Mouse (Mus musculus): ENCODE measurements around the gene Acvr2b. TPM values are rescaled to one million over a fixed set of nuclear protein-coding genes. Genes with fewer than 3 reads are reported as not detected.

Gene Acvr2b
- polyA plus RNA-seq, 1 experiment from 2014 or later, result 13.2 TPM

DNA sequence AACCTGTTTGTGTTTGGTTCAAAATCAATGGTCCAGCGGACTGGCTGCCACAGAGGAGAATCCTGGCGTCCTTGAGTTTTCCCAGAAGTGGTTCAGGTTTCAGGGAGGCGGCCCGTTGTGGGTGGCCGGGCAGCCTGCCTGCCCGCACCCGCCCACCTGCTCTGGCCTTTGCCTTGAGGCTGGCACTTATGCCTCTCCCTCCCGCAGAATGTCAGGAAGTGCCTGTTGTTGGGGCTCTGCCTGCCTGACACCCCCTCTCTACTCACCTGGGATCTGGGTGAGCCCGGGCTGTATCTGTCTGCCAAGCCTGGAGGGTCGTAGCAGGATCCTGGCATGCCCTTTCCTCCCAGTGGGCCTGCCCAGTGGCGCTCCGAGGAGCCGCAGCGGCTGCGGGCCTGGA lies 6.0 kb downstream of the Acvr2b start:
- Histone ChIP-seq H3K27me3 (replicated peaks) (no peaks in the 10 kb centered on the region), H3K36me3 (peaks cover 19% of the 10 kb centered on the region), H3K9ac (no peak overlapping the region), H3K9me3 (peaks cover 17% of the 10 kb centered on the region), H3K27ac (replicated peaks) (no peak overlapping the region), H3K4me2 (no peak overlapping the region), H3K4me1 (peaks cover 50% of the 10 kb centered on the region), H3K4me3 (no peak overlapping the region)
- no peak for ATAC-seq (ENCODE audit: extremely low read depth, insufficient number of reproducible peaks, low FRiP score, low TSS enrichment)
- WGBS, result 69% methylated on average over 15 of the region's 15 CpGs

DNA sequence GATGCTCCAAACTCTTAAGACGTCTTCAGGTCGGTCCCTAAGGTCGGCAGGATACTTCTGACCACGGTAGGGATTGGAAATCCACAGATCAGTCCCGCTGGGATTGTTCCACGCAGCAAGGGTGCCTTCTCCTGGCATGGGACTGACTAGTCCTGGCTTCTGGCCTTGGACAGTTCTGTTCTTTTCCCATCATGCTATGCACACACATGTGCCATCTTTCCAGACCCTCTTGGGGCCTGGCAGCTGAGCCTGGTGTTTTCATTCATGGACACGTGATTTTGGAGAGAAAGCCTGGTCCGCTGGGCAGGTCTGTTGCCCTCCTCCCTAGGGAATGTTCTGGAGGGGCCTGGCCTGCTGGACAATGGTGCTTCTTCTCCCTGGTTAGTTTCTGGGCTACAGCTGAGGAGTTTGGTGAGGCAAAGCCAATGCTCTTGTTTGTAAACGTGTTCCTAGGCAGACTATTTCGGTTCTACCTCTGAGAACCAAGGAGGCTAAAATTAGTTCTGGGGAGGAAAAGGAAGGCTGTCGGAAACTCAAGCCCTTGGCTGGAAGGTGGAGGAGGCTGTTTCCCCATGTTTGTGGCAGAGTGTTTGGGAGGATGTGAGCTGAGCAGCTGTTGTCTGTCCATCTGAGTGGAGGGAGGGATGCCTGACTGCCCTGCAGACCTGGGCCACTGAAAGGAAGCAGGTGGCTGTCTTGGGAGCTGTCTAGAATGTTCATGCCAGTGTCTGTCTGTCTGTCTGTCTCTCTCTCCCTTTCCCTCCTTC lies 7.2 kb downstream of the Acvr2b start:
- peak overlapping the region; percentile 58 for H3K27ac ChIP-seq (replicated peaks)
- 52% methylated on average over 11 of the region's 11 CpGs for WGBS

DNA sequence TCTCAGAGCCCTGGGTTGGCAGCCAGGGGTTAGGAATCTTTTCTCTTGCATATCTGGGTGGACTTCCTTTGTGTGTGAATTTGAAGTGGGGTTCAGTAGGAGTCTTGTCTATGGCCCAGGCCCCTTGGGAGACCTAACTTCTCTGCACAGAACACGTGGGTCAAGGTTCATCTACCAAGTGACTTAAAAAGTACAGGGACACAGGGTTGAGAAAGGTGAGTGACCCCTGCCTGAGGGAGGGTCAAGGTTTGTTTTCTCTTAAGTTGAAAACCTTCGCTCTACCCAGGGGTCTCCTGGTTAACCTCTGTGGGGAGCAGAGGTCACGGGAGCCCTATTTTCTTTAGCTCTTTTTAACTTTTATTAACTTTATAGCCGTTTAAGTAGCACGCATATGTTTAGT lies 7.9 kb downstream of the Acvr2b start:
- 82% methylated on average over 5 of the region's 5 CpGs for WGBS
- no peak for ATAC-seq (ENCODE audit: extremely low read depth, insufficient number of reproducible peaks, low FRiP score, low TSS enrichment)
- no peak overlapping the region for H3K9ac ChIP-seq
- no peak overlapping the region for H3K4me2 ChIP-seq
- H3K4me1 ChIP-seq, result peaks cover 33% of the 10 kb centered on the region
- H3K4me3 ChIP-seq, result no peak overlapping the region
- peaks cover 25% of the 10 kb centered on the region for H3K9me3 ChIP-seq
- H3K36me3 ChIP-seq, result peaks cover 25% of the 10 kb centered on the region
- H3K27me3 ChIP-seq (replicated peaks), result no peaks in the 10 kb centered on the region
- peak overlapping the region; percentile 58 for H3K27ac ChIP-seq (replicated peaks)

More for the DNA sequence above, 7.2 kb downstream of the Acvr2b start:
- H3K9ac ChIP-seq, result peak overlapping the region; percentile 70
- peaks cover 25% of the 10 kb centered on the region for H3K9me3 ChIP-seq
- H3K4me2 ChIP-seq, result no peak overlapping the region; the same call in 1 of the 2 replicates
- no peak overlapping the region for H3K4me3 ChIP-seq
- peaks cover 25% of the 10 kb centered on the region for H3K36me3 ChIP-seq
- H3K4me1 ChIP-seq, result peaks cover 39% of the 10 kb centered on the region
- H3K27me3 ChIP-seq (replicated peaks), result no peaks in the 10 kb centered on the region
- no peak for ATAC-seq (ENCODE audit: extremely low read depth, insufficient number of reproducible peaks, low FRiP score, low TSS enrichment)

DNA sequence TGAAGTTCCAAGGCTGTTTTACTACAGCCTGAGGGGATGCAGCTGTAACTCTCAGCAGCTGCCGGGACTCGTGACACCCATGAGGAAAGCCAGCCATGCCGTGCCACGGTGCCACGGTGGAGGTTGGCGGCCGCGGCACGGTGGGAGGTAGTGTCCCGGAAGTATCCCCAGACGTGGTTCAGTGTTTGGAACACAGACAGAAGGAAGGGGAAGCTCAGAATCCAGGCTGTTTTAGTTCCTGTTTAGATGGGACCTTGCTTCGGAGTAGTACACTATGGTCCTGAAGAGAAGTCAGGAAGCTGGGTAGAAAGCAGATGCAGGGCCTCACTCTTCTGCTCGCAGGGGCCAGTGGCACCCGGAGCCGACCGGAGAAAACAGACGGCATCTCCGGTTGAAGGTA lies 16.1 kb downstream of the Acvr2b start:
- 59% methylated on average over 18 of the region's 18 CpGs for WGBS
- no peak for ATAC-seq (ENCODE audit: extremely low read depth, insufficient number of reproducible peaks, low FRiP score, low TSS enrichment)

DNA sequence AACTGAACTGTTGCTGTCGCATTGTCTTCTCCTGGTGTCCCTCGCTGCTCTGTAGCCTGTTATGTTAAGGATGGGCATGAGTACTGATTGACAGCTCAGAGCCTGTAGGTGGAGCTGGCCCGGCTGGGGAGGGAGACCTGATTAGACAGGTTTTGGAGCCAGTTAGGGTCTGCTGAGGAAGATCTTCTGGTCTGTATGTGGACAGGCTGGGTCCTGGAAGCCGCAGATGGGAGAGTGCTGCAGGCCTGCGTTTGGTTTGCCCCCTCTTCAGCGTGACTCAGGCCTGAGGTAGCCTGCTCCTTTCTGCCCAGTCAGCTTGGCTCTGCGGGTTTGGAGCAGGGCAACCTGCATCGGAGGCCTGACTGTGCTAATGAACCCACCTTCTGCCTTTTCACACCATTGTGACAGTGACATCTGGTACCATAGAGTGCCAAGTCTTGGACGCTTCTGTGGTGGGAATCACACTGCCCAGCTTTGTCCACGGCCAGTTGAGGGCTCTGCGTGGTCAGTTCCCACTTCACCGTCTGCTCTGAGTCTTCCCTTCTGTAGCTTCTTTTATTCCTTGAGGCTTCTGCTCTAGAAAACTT lies 18.0 kb downstream of the Acvr2b start:
- H3K27me3 ChIP-seq (replicated peaks), result no peaks in the 10 kb centered on the region
- H3K4me2 ChIP-seq, result no peak overlapping the region
- H3K36me3 ChIP-seq, result no peaks in the 10 kb centered on the region
- WGBS, result 70% methylated on average over 12 of the region's 12 CpGs
- no peak overlapping the region for H3K9ac ChIP-seq
- H3K9me3 ChIP-seq, result no peaks in the 10 kb centered on the region
- no peak overlapping the region for H3K27ac ChIP-seq (replicated peaks)
- no peak for ATAC-seq (ENCODE audit: extremely low read depth, insufficient number of reproducible peaks, low FRiP score, low TSS enrichment)
- no peak overlapping the region for H3K4me3 ChIP-seq
- peaks cover 80% of the 10 kb centered on the region for H3K4me1 ChIP-seq

More for the DNA sequence above, 16.1 kb downstream of the Acvr2b start:
- peaks cover 4% of the 10 kb centered on the region for H3K36me3 ChIP-seq
- H3K4me2 ChIP-seq, result peak overlapping the region; percentile 27
- H3K4me3 ChIP-seq, result no peak overlapping the region
- H3K27me3 ChIP-seq (replicated peaks), result no peaks in the 10 kb centered on the region
- no peak overlapping the region for H3K9ac ChIP-seq
- H3K4me1 ChIP-seq, result peaks cover 60% of the 10 kb centered on the region
- H3K9me3 ChIP-seq, result peaks cover 6% of the 10 kb centered on the region
- no peak overlapping the region for H3K27ac ChIP-seq (replicated peaks)

DNA sequence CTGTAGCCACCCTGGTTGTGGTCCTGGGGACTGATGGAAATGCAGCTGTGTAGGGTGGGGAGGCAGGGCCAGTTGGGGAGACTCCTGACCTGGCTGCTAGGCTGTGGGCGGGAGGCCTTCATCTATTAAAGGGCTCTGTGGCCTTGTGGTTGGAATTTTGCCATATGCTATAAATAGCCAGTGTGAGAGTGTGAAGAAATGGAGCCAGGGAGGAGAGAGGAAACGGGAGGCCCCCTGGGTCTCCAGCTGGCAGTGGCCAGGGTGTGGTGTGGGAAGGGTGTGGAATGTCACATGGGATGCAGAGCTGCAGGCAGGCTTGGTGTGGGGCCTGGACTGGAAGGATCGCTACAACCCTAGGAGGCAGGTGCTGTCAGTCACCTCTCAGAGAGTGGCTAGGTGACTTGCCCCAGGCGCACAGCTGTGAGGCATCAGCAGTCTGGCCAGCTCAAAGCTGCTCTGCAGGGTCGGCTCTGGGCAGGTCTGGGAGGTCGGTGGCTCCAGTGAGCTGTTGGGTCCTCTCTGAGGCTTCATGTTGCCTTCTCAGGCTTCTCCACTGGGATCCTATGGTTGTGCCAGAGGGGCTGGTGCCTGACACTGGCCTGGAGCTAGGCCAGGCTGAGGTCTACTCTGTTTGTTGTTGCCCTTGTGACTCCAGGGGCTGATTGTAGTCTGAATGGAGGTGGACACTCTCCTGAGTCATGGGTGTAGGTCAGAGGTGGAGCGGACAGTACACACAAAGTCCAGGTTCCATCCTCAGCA lies 23.5 kb downstream of the Acvr2b start:
- ATAC-seq (ENCODE audit: extremely low read depth, insufficient number of reproducible peaks, low FRiP score, low TSS enrichment), result peak; percentile 82; the same call in 1 of the 2 replicates
- Histone ChIP-seq H3K4me1 (peaks cover 76% of the 10 kb centered on the region), H3K27ac (replicated peaks) (peak overlapping the region; percentile 96), H3K9ac (peak overlapping the region; percentile 74), H3K9me3 (no peaks in the 10 kb centered on the region), H3K4me2 (peak overlapping the region; percentile 59), H3K36me3 (peaks cover 23% of the 10 kb centered on the region), H3K4me3 (peak overlapping the region; percentile 18; the same call in 1 of the 2 replicates), H3K27me3 (replicated peaks) (no peaks in the 10 kb centered on the region)
- WGBS, result 16% methylated on average over 7 of the region's 7 CpGs

DNA sequence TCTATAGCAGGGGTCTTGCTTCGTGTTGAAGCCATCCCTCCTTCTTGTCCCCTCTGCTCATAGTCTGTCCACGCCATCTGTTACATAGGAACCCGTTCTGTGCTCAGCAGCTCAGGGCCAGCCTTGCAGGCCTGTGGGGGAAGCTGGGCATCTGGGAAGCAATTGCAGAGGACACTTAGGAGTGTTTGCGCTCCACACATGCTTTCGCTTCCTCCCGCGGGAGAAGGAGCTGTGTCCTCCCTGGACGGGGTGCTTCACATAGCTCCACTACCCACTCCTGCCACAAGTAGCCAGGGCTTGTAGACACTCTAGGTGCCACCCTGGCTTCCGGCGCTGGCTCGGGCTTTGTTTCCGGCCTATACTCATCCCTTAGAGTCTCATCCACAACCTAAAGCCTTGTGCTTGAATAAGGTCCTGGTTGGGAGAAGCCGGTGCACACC lies 24.1 kb downstream of the Acvr2b start:
- ATAC-seq (ENCODE audit: extremely low read depth, insufficient number of reproducible peaks, low FRiP score, low TSS enrichment), result no peak
- H3K27ac ChIP-seq (replicated peaks), result peak overlapping the region; percentile 96
- peak overlapping the region; percentile 74 for H3K9ac ChIP-seq
- no peaks in the 10 kb centered on the region for H3K9me3 ChIP-seq
- H3K4me3 ChIP-seq, result no peak overlapping the region
- H3K4me2 ChIP-seq, result peak overlapping the region; percentile 59
- WGBS, result 72% methylated on average over 13 of the region's 13 CpGs
- peaks cover 70% of the 10 kb centered on the region for H3K4me1 ChIP-seq
- H3K36me3 ChIP-seq, result peaks cover 26% of the 10 kb centered on the region
- no peaks in the 10 kb centered on the region for H3K27me3 ChIP-seq (replicated peaks)

DNA sequence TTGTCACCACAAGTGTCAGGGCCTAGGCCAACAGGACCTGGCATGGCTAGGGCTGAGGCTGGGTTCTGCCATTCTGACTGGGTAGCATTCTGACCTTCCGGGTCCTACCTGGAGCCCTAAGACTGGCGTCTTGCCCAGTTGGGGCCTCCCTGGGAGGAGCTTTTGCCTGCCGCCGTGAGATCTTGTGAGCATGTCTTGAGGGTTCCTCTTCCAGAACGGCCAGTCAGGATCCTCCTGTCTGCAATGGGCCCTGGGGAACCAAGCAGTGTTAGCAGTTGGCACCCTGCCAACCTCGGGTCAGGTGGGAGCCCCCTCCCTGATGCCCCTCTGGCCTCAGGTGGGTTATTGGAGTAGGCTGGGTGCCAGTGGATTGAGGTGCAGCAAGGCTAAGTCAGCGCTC lies 24.6 kb downstream of the Acvr2b start:
- Histone ChIP-seq H3K9me3 (no peaks in the 10 kb centered on the region), H3K4me3 (no peak overlapping the region), H3K9ac (peak overlapping the region; percentile 74), H3K4me2 (no peak overlapping the region), H3K27me3 (replicated peaks) (no peaks in the 10 kb centered on the region), H3K27ac (replicated peaks) (peak overlapping the region; percentile 96), H3K4me1 (peaks cover 65% of the 10 kb centered on the region), H3K36me3 (peaks cover 28% of the 10 kb centered on the region)
- ATAC-seq (ENCODE audit: extremely low read depth, insufficient number of reproducible peaks, low FRiP score, low TSS enrichment), result no peak
- 53% methylated on average over 7 of the region's 7 CpGs for WGBS

DNA sequence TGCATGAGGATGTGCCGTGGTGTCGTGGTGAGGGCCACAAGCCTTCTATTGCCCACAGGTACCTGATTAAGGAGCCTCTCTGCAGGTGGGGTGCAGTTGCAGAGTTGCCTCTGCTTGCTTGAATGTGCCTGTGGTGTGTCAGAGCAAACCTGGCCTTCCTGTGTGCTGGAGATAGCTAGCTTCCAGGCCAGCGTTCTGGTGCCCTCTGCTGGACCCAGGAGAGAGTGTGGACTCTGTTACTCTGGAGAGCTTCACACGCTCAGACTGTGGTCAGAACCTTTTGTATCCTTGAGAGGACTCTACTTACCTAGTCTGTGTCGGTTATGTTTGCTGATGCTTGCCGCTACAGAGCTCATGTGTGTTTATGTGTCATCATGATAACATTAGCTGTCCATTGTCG lies 28.4 kb downstream of the Acvr2b start:
- Histone ChIP-seq H3K4me1 (peaks cover 29% of the 10 kb centered on the region), H3K36me3 (peaks cover 62% of the 10 kb centered on the region), H3K27me3 (replicated peaks) (no peaks in the 10 kb centered on the region), H3K4me3 (no peak overlapping the region), H3K4me2 (no peak overlapping the region), H3K9me3 (no peaks in the 10 kb centered on the region), H3K9ac (peak overlapping the region; percentile 10; the same call in 1 of the 2 replicates), H3K27ac (replicated peaks) (no peak overlapping the region)
- peak; percentile 38; the same call in 1 of the 2 replicates for ATAC-seq (ENCODE audit: extremely low read depth, insufficient number of reproducible peaks, low FRiP score, low TSS enrichment)
- WGBS, result 45% methylated on average over 7 of the region's 7 CpGs

DNA sequence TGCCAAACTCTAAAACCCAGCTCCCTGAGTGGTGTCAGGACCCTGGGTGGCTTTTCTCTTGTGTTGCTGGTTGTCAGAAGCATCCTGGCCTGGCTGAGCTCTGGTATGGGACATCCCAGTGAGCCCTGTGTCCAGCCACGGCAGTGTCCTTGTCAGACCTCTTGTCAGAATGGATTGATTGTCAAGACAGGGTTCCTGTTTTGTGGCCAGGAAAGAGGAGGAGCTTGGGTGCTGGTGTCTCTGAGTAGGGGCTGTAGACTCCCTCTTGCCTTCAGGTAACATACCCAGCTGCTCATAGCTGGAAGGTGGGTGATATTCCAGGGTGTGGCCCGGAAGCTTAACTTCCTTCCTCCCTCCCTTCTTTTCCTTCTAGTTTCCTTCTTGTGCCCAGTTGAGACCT lies 33.9 kb downstream of the Acvr2b start:
- WGBS, result 50% methylated on average over 2 of the region's 2 CpGs
- Histone ChIP-seq H3K27me3 (replicated peaks) (no peaks in the 10 kb centered on the region), H3K9ac (no peak overlapping the region), H3K27ac (replicated peaks) (no peak overlapping the region), H3K4me2 (no peak overlapping the region), H3K4me1 (no peaks in the 10 kb centered on the region), H3K36me3 (peaks cover 61% of the 10 kb centered on the region), H3K9me3 (no peaks in the 10 kb centered on the region), H3K4me3 (no peak overlapping the region)
- ATAC-seq (ENCODE audit: extremely low read depth, insufficient number of reproducible peaks, low FRiP score, low TSS enrichment), result no peak

DNA sequence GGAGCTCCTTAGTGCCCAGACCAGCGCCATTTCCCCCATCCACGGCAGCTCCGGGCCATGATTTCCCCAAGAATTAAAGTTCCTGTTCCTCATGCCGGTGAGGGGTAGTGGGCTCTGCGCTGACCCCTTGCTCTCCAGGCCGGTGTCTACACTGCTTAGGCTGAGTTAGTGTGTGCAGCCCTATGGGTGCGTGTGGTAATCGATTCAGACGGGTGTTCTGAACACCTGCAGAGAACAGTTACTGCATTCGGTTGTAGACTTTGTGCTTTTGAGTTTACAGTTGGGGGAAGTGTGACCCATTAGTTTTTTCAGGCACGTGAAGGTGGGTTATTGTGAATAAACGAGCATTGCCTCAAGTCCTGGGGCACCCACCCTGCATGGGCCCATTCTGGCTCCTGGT lies 36.1 kb downstream of the Acvr2b start:
- ATAC-seq (ENCODE audit: extremely low read depth, insufficient number of reproducible peaks, low FRiP score, low TSS enrichment), result no peak
- Histone ChIP-seq H3K4me2 (no peak overlapping the region), H3K9me3 (no peaks in the 10 kb centered on the region), H3K36me3 (peaks cover 41% of the 10 kb centered on the region), H3K9ac (no peak overlapping the region), H3K27ac (replicated peaks) (no peak overlapping the region), H3K4me1 (no peaks in the 10 kb centered on the region), H3K4me3 (no peak overlapping the region), H3K27me3 (replicated peaks) (no peaks in the 10 kb centered on the region)
- WGBS, result 88% methylated on average over 12 of the region's 12 CpGs

Data from heart, embryonic 13.5 days (tissue).